Mouse (Mus musculus) forebrain, embryonic 10.5 days (tissue): Measurements from ENCODE around the gene Atf7. TPM values are rescaled to one million over a fixed set of nuclear protein-coding genes. Genes with fewer than 3 reads are reported as not detected.

Source experiments
- DNase-seq: peaks from one replicate; pipeline ENCODE4 v3.0.0-alpha.2; 2017; ENCODE audit warnings: low spot score; ENCODE audit errors: extremely low spot score
- H3K27ac ChIP-seq: fragments of 300-500 bp; sonication (generic); 2 replicates; pipeline ENCODE4 v1.5.1; 2016; ENCODE audit warnings: mild to moderate bottlenecking
- H3K27me3 ChIP-seq: fragments of 300-500 bp; sonication (generic); 2 replicates; pipeline ENCODE4 v1.6.1; 2016; ENCODE audit warnings: mild to moderate bottlenecking; ENCODE audit not compliant: poor library complexity, severe bottlenecking
- H3K36me3 ChIP-seq: fragments of 300-500 bp; sonication (generic); replicated peaks from 2 replicates; pipeline ENCODE4 v1.6.1; 2016; ENCODE audit warnings: mild to moderate bottlenecking, moderate library complexity
- H3K4me1 ChIP-seq: fragments of 300-500 bp; sonication (generic); 2 replicates; pipeline ENCODE4 v1.6.1; 2016
- H3K4me3 ChIP-seq: fragments of 300-500 bp; sonication (generic); 2 replicates; pipeline ENCODE4 v1.5.1; 2016; ENCODE audit warnings: mild to moderate bottlenecking, moderate library complexity
- H3K9me3 ChIP-seq: fragments of 300-500 bp; sonication (generic); 2 replicates; pipeline ENCODE4 v1.6.1; 2016; ENCODE audit warnings: mild to moderate bottlenecking, moderate library complexity
- WGBS: fragments of 180-500 bp; shearing (Covaris S2); methylation state at CpG from one replicate; pipeline ENCODE4 v1.1.7; 2016; 5-methylcytosine and 5-hydroxymethylcytosine counted together
- polyA plus RNA-seq: library from polyadenylated mRNA; unstranded; fragments of >200 nt; fragmentation: Nextera tagmentation; extraction: Ambion mirVana; gene quantifications from 2 replicates; pipeline ENCODE4 v1.2.1, GENCODE M21; 2016

Atf7 gene
- polyA plus RNA-seq, 1 experiment from 2014 or later, result 19.2 TPM

- peaks cover 63% of the 10 kb centered on the region for H3K4me1 ChIP-seq
- DNase-seq, result peak; percentile 81
- no peaks in the 10 kb centered on the region for H3K9me3 ChIP-seq
These were observed 108.4 kb downstream of the Atf7 start, which contains the start of gene Map3k12 for GRCm38 (mm10) chr15:102516728-102517404. Map3k12 (minus strand) TSS chr15:102517064.

GRCm38 (mm10) chr15:102516293-102516692 lies 109.0 kb downstream of the Atf7 start:
- WGBS, result 1% methylated on average over 12 of the region's 12 CpGs
- Histone ChIP-seq H3K4me1 (peaks cover 69% of the 10 kb centered on the region), H3K36me3 (peaks cover 15% of the 10 kb centered on the region), H3K9me3 (no peaks in the 10 kb centered on the region), H3K27me3 (no peaks in the 10 kb centered on the region), H3K27ac (peak overlapping the region; percentile 99), H3K4me3 (peak overlapping the region; percentile 79)
- no peak for DNase-seq

More at GRCm38 (mm10) chr15:102516728-102517404, 108.4 kb downstream of the Atf7 start, which contains the start of gene Map3k12:
- H3K27ac ChIP-seq, result peak within 1 kb of the TSS; percentile 99
- under 1% methylated on average over 43 of the region's 43 CpGs for WGBS
- peaks cover 21% of the 10 kb centered on the region for H3K36me3 ChIP-seq
- H3K4me3 ChIP-seq, result peak within 1 kb of the TSS; percentile 79
- H3K27me3 ChIP-seq, result no peaks in the 10 kb centered on the region

- peak overlapping the region; percentile 99 for H3K27ac ChIP-seq
- DNase-seq, result no peak
- H3K4me1 ChIP-seq, result peaks cover 74% of the 10 kb centered on the region
- no peaks in the 10 kb centered on the region for H3K27me3 ChIP-seq
- 53% methylated on average over 4 of the region's 4 CpGs for WGBS
- peak overlapping the region; percentile 79 for H3K4me3 ChIP-seq
- peaks cover 10% of the 10 kb centered on the region for H3K36me3 ChIP-seq
- H3K9me3 ChIP-seq, result no peaks in the 10 kb centered on the region
These were observed 109.5 kb downstream of the Atf7 start for GRCm38 (mm10) chr15:102515791-102516190.

DNA sequence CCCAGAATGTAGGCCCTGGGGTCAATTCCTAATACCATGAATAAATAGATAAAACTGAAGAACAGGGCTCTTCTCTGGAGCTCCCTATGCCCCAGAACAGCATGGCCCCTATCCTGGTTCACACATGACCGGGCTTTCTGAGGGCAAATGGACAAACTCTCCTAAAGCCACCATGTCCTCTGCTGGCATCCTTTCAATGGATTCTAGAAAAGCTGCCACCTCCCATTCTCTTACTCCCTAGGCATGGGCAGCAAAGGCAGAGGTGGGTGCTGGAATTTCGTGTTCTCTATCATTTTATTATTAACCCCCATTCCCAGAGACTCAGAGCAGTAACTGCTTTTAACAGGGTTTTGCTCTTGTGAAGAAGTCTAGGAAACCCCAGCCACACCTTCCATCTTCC lies 110.0 kb downstream of the Atf7 start:
- peak overlapping the region; percentile 79; the same call in 1 of the 2 replicates for H3K4me3 ChIP-seq
- 92% methylated on average over 2 of the region's 2 CpGs for WGBS
- DNase-seq, result no peak
- peaks cover 77% of the 10 kb centered on the region for H3K4me1 ChIP-seq
- no peak overlapping the region for H3K27ac ChIP-seq
- peaks cover 5% of the 10 kb centered on the region for H3K36me3 ChIP-seq
- H3K27me3 ChIP-seq, result no peaks in the 10 kb centered on the region
- H3K9me3 ChIP-seq, result no peaks in the 10 kb centered on the region

DNA sequence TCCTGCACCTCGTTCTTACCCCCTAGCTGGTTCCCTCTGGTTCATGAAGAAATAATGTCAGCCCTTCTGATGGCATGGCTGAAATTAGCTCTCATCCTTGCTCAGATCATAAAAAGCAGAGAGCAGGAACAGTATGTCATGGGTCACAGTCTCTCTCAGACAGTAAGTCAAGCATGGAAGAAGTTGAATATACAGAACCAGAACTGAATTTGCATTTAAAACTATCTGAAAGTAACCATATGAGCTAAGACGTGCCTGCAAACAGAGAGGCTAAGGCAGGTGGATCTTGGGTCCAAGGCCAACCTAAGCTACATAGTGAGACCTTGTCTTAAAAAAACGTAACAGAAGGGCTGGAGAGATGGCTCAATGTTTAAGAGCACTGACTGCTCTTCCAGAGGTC lies 112.3 kb downstream of the Atf7 start:
- no peak for DNase-seq
- Histone ChIP-seq H3K9me3 (no peaks in the 10 kb centered on the region), H3K4me1 (peaks cover 71% of the 10 kb centered on the region), H3K36me3 (peaks cover 4% of the 10 kb centered on the region), H3K27me3 (no peaks in the 10 kb centered on the region), H3K27ac (no peak overlapping the region), H3K4me3 (no peak overlapping the region)
- WGBS, result 80% methylated on average over 3 of the region's 3 CpGs

DNA sequence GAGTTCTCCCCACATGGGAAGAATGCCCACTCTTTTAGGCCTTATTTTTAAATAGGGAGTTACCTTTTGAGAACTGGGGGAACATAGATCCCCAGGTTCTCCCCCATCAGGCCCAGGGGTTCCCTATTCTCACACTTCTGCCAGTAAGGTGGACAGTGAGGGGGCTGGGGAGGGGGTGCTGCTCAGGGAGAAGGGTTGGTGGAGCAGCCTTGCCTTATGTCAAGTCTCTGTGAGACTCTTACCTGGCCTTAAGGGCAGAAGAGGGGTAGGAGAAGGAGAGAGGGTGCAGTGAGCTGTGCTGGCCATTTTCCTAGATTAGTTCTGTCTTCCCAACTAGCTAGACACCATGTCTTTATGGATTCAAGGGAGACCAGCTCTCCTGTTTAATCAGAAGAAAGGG lies 112.8 kb downstream of the Atf7 start:
- H3K4me3 ChIP-seq, result peak overlapping the region; percentile 72
- no peak for DNase-seq
- H3K36me3 ChIP-seq, result peaks cover 7% of the 10 kb centered on the region
- no peaks in the 10 kb centered on the region for H3K9me3 ChIP-seq
- no peaks in the 10 kb centered on the region for H3K27me3 ChIP-seq
- H3K4me1 ChIP-seq, result peaks cover 70% of the 10 kb centered on the region
- peak overlapping the region; percentile 89 for H3K27ac ChIP-seq

DNA sequence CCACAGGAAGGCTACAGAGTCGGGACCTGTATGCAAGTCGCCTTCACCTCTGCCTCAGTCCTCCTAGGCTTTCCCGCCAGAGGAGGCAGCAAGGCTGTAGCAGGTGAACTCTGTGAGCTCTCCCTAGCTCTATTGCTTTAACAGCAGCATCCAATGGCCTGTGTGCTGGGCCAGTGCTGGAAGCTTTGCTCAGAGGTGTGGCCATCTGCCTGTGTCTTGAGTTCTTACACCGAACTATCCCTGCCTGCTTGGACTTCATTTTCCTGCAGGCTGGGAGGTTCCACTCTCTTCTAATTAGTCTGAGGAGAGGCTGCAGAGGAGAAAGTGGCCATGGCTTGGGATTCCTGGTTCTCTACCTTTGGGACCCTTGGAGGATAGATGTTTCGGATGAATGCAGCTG lies 113.3 kb downstream of the Atf7 start:
- peak overlapping the region; percentile 72 for H3K4me3 ChIP-seq
- H3K9me3 ChIP-seq, result no peaks in the 10 kb centered on the region
- 25% methylated on average over 5 of the region's 5 CpGs for WGBS
- peaks cover 11% of the 10 kb centered on the region for H3K36me3 ChIP-seq
- peaks cover 65% of the 10 kb centered on the region for H3K4me1 ChIP-seq
- H3K27me3 ChIP-seq, result no peaks in the 10 kb centered on the region
- DNase-seq, result no peak
- H3K27ac ChIP-seq, result peak overlapping the region; percentile 89

GRCm38 (mm10) chr15:102511285-102511833 lies 113.9 kb downstream of the Atf7 start:
- 18% methylated on average over 6 of the region's 6 CpGs for WGBS
- H3K27ac ChIP-seq, result peak overlapping the region; percentile 89
- H3K4me3 ChIP-seq, result peak overlapping the region; percentile 72
- peaks cover 16% of the 10 kb centered on the region for H3K36me3 ChIP-seq
- peaks cover 59% of the 10 kb centered on the region for H3K4me1 ChIP-seq
- no peak for DNase-seq
- H3K27me3 ChIP-seq, result no peaks in the 10 kb centered on the region
- H3K9me3 ChIP-seq, result no peaks in the 10 kb centered on the region

- H3K27ac ChIP-seq, result peak overlapping the region; percentile 89
- H3K9me3 ChIP-seq, result no peaks in the 10 kb centered on the region
- peak overlapping the region; percentile 72 for H3K4me3 ChIP-seq
- no peaks in the 10 kb centered on the region for H3K27me3 ChIP-seq
- peaks cover 21% of the 10 kb centered on the region for H3K36me3 ChIP-seq
- WGBS, result 4% methylated on average over 34 of the region's 34 CpGs
- peaks cover 52% of the 10 kb centered on the region for H3K4me1 ChIP-seq
- DNase-seq, result peak; percentile 97
These were observed 114.5 kb downstream of the Atf7 start for GRCm38 (mm10) chr15:102510590-102511284.

DNA sequence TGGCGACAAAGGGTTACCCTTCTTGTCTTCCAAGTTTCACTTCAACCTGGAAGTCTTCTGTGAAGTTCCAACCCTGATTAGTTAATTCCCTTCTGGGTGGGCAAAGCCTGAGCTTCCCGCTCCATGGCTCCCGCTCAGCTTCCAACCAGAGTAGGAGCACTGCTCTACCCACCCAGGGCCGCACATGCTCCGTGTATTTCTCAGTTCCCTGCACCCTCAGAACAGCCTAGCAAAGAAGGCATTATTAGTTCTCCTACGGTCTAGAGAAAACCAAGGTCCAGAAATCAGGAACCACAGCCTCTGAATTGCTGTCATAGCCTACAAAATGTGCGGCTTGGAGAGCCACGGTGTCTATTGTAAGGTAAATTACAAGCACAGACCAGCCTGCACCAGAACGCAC lies 115.2 kb downstream of the Atf7 start:
- no peaks in the 10 kb centered on the region for H3K9me3 ChIP-seq
- H3K27ac ChIP-seq, result peak overlapping the region; percentile 89
- H3K27me3 ChIP-seq, result no peaks in the 10 kb centered on the region
- no peak for DNase-seq
- peaks cover 49% of the 10 kb centered on the region for H3K4me1 ChIP-seq
- peak overlapping the region; percentile 72 for H3K4me3 ChIP-seq
- peaks cover 27% of the 10 kb centered on the region for H3K36me3 ChIP-seq
- WGBS, result 6% methylated on average over 9 of the region's 9 CpGs

- no peaks in the 10 kb centered on the region for H3K9me3 ChIP-seq
- DNase-seq, result no peak
- no peak overlapping the region for H3K27ac ChIP-seq
- peaks cover 45% of the 10 kb centered on the region for H3K36me3 ChIP-seq
- H3K27me3 ChIP-seq, result no peaks in the 10 kb centered on the region
- peaks cover 46% of the 10 kb centered on the region for H3K4me1 ChIP-seq
- 88% methylated on average over 3 of the region's 3 CpGs for WGBS
- H3K4me3 ChIP-seq, result no peak overlapping the region
These were observed 116.9 kb downstream of the Atf7 start for GRCm38 (mm10) chr15:102508336-102508735.

DNA sequence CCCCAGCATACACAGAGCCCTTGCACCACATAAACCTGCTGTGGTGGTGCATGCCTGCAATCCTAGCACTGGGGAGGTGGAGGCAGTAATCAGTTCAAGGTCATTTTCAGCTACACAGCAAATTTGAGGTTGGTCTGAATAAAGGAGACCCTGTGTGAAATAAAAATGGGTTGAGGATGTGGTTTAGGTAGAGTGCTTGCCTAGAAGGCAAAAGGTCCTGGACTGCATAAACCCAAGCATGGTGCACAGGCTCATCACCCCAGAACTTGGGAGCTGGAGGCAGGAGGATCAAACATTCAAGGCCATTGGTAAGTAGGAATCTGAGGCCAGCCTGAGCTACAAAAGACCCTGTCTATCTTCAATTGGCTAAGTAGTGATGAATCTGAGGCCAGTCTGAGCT lies 117.7 kb downstream of the Atf7 start:
- DNase-seq, result no peak
- H3K9me3 ChIP-seq, result no peaks in the 10 kb centered on the region
- no peak overlapping the region for H3K27ac ChIP-seq
- peaks cover 53% of the 10 kb centered on the region for H3K36me3 ChIP-seq
- H3K4me3 ChIP-seq, result no peak overlapping the region
- no peaks in the 10 kb centered on the region for H3K27me3 ChIP-seq
- peaks cover 40% of the 10 kb centered on the region for H3K4me1 ChIP-seq

GRCm38 (mm10) chr15:102506864-102507263 lies 118.4 kb downstream of the Atf7 start:
- H3K27me3 ChIP-seq, result no peaks in the 10 kb centered on the region
- peaks cover 34% of the 10 kb centered on the region for H3K4me1 ChIP-seq
- DNase-seq, result no peak
- no peak overlapping the region for H3K27ac ChIP-seq
- H3K36me3 ChIP-seq, result peaks cover 60% of the 10 kb centered on the region
- H3K9me3 ChIP-seq, result no peaks in the 10 kb centered on the region
- WGBS, result 80% methylated on average over 1 of the region's 1 CpGs
- H3K4me3 ChIP-seq, result no peak overlapping the region
